Mouse (Mus musculus): ENCODE data around the gene 4930556J24Rik. TPM values are rescaled to one million over a fixed set of nuclear protein-coding genes. Genes with fewer than 3 reads are reported as not detected.
"Not testable (repeated sequence)": the region's sequence is repeated elsewhere in the genome, so short reads cannot be mapped to it uniquely, and the experiment has no call there.

Gene 4930556J24Rik
- polyA plus RNA-seq (2012; rRNA removed): not detected in 2 replicates

GRCm38 (mm10) chr11:3976678-3977077, at the start of gene 4930556J24Rik:
4930556J24Rik (minus strand) TSS chr11:3976778.
- peaks cover 44% of the 10 kb centered on the region for H3K36me3 ChIP-seq (ENCODE audit: control insufficient read depth, insufficient read depth, low read length)

GRCm38 (mm10) chr11:4023321-4023720, 46.7 kb upstream of the 4930556J24Rik start:
- Histone ChIP-seq H3K4me1 (replicated peaks; ENCODE audit: control insufficient read depth, insufficient read depth, low read length) (no peaks in the 10 kb centered on the region), H3K36me3 (ENCODE audit: control insufficient read depth, insufficient read depth, low read length) (no peaks in the 10 kb centered on the region), H3K27me3 (ENCODE audit: control insufficient read depth, insufficient read depth, low read length) (no peaks in the 10 kb centered on the region), H3K27ac (ENCODE audit: control insufficient read depth, insufficient read depth, low read length) (no peak overlapping the region), H3K4me3 (ENCODE audit: control insufficient read depth, insufficient read depth, low read length) (no peak overlapping the region)
- 77% methylated on average over 2 of the region's 2 CpGs for WGBS
- TF ChIP-seq POLR2A (IDR thresholded peaks at IDR 0.05; ENCODE audit: control insufficient read depth, extremely low read depth, insufficient read depth, low read length, poor library complexity) (no peak), CTCF (IDR thresholded peaks at IDR 0.05; ENCODE audit: borderline replicate concordance, control insufficient read depth, extremely low read depth, insufficient read depth, low read length, poor library complexity) (no peak)
- DNase-seq: no peak

More at GRCm38 (mm10) chr11:3976678-3977077, at the start of gene 4930556J24Rik:
- no peak within 1 kb of the TSS for H3K27ac ChIP-seq (ENCODE audit: control insufficient read depth, insufficient read depth, low read length)
- TF ChIP-seq POLR2A (IDR thresholded peaks at IDR 0.05; ENCODE audit: control insufficient read depth, extremely low read depth, insufficient read depth, low read length, poor library complexity): no peak
- TF ChIP-seq CTCF (IDR thresholded peaks at IDR 0.05; ENCODE audit: borderline replicate concordance, control insufficient read depth, extremely low read depth, insufficient read depth, low read length, poor library complexity): no peak
- no peaks in the 10 kb centered on the region for H3K4me1 ChIP-seq (replicated peaks; ENCODE audit: control insufficient read depth, insufficient read depth, low read length)
- H3K4me3 ChIP-seq (ENCODE audit: control insufficient read depth, insufficient read depth, low read length): no peak within 1 kb of the TSS
- WGBS: 99% methylated on average over 6 of the region's 6 CpGs
- no peaks in the 10 kb centered on the region for H3K27me3 ChIP-seq (ENCODE audit: control insufficient read depth, insufficient read depth, low read length)
- no peak for DNase-seq

GRCm38 (mm10) chr11:4022111-4022510, 45.5 kb upstream of the 4930556J24Rik start:
- H3K4me3 ChIP-seq (ENCODE audit: control insufficient read depth, insufficient read depth, low read length): not testable (repeated sequence)

GRCm38 (mm10) chr11:4015796-4016195, 39.2 kb upstream of the 4930556J24Rik start:
- 87% methylated on average over 14 of the region's 14 CpGs for WGBS
- DNase-seq; H3K36me3 ChIP-seq (ENCODE audit: control insufficient read depth, insufficient read depth, low read length): not testable (repeated sequence)

More at GRCm38 (mm10) chr11:4022111-4022510, 45.5 kb upstream of the 4930556J24Rik start:
- not testable (repeated sequence) for H3K27me3 ChIP-seq (ENCODE audit: control insufficient read depth, insufficient read depth, low read length); H3K27ac ChIP-seq (ENCODE audit: control insufficient read depth, insufficient read depth, low read length); DNase-seq; H3K36me3 ChIP-seq (ENCODE audit: control insufficient read depth, insufficient read depth, low read length); H3K4me1 ChIP-seq (replicated peaks; ENCODE audit: control insufficient read depth, insufficient read depth, low read length)
- 73% methylated on average over 13 of the region's 13 CpGs for WGBS

GRCm38 (mm10) chr11:4012616-4013015, 36.0 kb upstream of the 4930556J24Rik start:
- Histone ChIP-seq H3K36me3 (ENCODE audit: control insufficient read depth, insufficient read depth, low read length) (no peaks in the 10 kb centered on the region), H3K4me1 (replicated peaks; ENCODE audit: control insufficient read depth, insufficient read depth, low read length) (no peaks in the 10 kb centered on the region), H3K27ac (ENCODE audit: control insufficient read depth, insufficient read depth, low read length) (no peak overlapping the region), H3K27me3 (ENCODE audit: control insufficient read depth, insufficient read depth, low read length) (no peaks in the 10 kb centered on the region), H3K4me3 (ENCODE audit: control insufficient read depth, insufficient read depth, low read length) (no peak overlapping the region)
- 73% methylated on average over 1 of the region's 1 CpGs for WGBS
- TF ChIP-seq POLR2A (IDR thresholded peaks at IDR 0.05; ENCODE audit: control insufficient read depth, extremely low read depth, insufficient read depth, low read length, poor library complexity) (no peak), CTCF (IDR thresholded peaks at IDR 0.05; ENCODE audit: borderline replicate concordance, control insufficient read depth, extremely low read depth, insufficient read depth, low read length, poor library complexity) (no peak)
- no peak for DNase-seq

More at GRCm38 (mm10) chr11:4015796-4016195, 39.2 kb upstream of the 4930556J24Rik start:
- not testable (repeated sequence) for H3K4me3 ChIP-seq (ENCODE audit: control insufficient read depth, insufficient read depth, low read length); H3K4me1 ChIP-seq (replicated peaks; ENCODE audit: control insufficient read depth, insufficient read depth, low read length); H3K27ac ChIP-seq (ENCODE audit: control insufficient read depth, insufficient read depth, low read length); H3K27me3 ChIP-seq (ENCODE audit: control insufficient read depth, insufficient read depth, low read length)

GRCm38 (mm10) chr11:4006462-4006861, 29.9 kb upstream of the 4930556J24Rik start:
- H3K36me3 ChIP-seq (ENCODE audit: control insufficient read depth, insufficient read depth, low read length): no peaks in the 10 kb centered on the region
- TF ChIP-seq CTCF (IDR thresholded peaks at IDR 0.05; ENCODE audit: borderline replicate concordance, control insufficient read depth, extremely low read depth, insufficient read depth, low read length, poor library complexity): no peak
- TF ChIP-seq POLR2A (IDR thresholded peaks at IDR 0.05; ENCODE audit: control insufficient read depth, extremely low read depth, insufficient read depth, low read length, poor library complexity): no peak
- H3K27ac ChIP-seq (ENCODE audit: control insufficient read depth, insufficient read depth, low read length): no peak overlapping the region
- no peak for DNase-seq
- no peak overlapping the region for H3K4me3 ChIP-seq (ENCODE audit: control insufficient read depth, insufficient read depth, low read length)
- WGBS: 96% methylated on average over 3 of the region's 3 CpGs
- H3K27me3 ChIP-seq (ENCODE audit: control insufficient read depth, insufficient read depth, low read length): no peaks in the 10 kb centered on the region
- no peaks in the 10 kb centered on the region for H3K4me1 ChIP-seq (replicated peaks; ENCODE audit: control insufficient read depth, insufficient read depth, low read length)

- no peak for DNase-seq
- Histone ChIP-seq H3K4me3 (ENCODE audit: control insufficient read depth, insufficient read depth, low read length) (no peak overlapping the region), H3K4me1 (replicated peaks; ENCODE audit: control insufficient read depth, insufficient read depth, low read length) (no peaks in the 10 kb centered on the region), H3K36me3 (ENCODE audit: control insufficient read depth, insufficient read depth, low read length) (no peaks in the 10 kb centered on the region), H3K27ac (ENCODE audit: control insufficient read depth, insufficient read depth, low read length) (no peak overlapping the region), H3K27me3 (ENCODE audit: control insufficient read depth, insufficient read depth, low read length) (no peaks in the 10 kb centered on the region)
- TF ChIP-seq POLR2A (IDR thresholded peaks at IDR 0.05; ENCODE audit: control insufficient read depth, extremely low read depth, insufficient read depth, low read length, poor library complexity) (no peak), CTCF (IDR thresholded peaks at IDR 0.05; ENCODE audit: borderline replicate concordance, control insufficient read depth, extremely low read depth, insufficient read depth, low read length, poor library complexity) (no peak)
- 11% methylated on average over 5 of the region's 5 CpGs for WGBS
Measured at GRCm38 (mm10) chr11:4005220-4005805, 28.7 kb upstream of the 4930556J24Rik start.

All from thymus, adult 2 months (tissue).